Mouse (Mus musculus): ENCODE results near the gene Tmem63b. TPM values are rescaled to one million over a fixed set of nuclear protein-coding genes. Genes with fewer than 3 reads are reported as not detected.
A peak's percentile ranks its signal among the peaks of the same experiment; 100 is the strongest.

The Tmem63b gene
- polyA plus RNA-seq, 1 experiment: 119 TPM

GRCm38 (mm10) chr17:45693812-45694565 lies 7.3 kb upstream of the Tmem63b start:
- Histone ChIP-seq H3K27ac (ENCODE audit: control insufficient read depth, insufficient read depth, low read length) (no peak overlapping the region), H3K4me1 (replicated peaks; ENCODE audit: control insufficient read depth, insufficient read depth, low read length) (peaks cover 11% of the 10 kb centered on the region; the same call in 1 of the 2 replicates)
- DNase-seq: no peak

GRCm38 (mm10) chr17:45692159-45692558 lies 5.5 kb upstream of the Tmem63b start:
- no peaks in the 10 kb centered on the region for H3K36me3 ChIP-seq (ENCODE audit: control insufficient read depth, insufficient read depth, low read length)
- 92% methylated on average over 5 of the region's 5 CpGs for WGBS
- peaks cover 15% of the 10 kb centered on the region for H3K4me1 ChIP-seq (replicated peaks; ENCODE audit: control insufficient read depth, insufficient read depth, low read length)
- H3K4me3 ChIP-seq (ENCODE audit: control insufficient read depth, insufficient read depth, low read length): no peak overlapping the region
- no peak overlapping the region for H3K27ac ChIP-seq (ENCODE audit: control insufficient read depth, insufficient read depth, low read length)
- no peak for DNase-seq
- H3K27me3 ChIP-seq (ENCODE audit: control insufficient read depth, insufficient read depth, low read length): no peaks in the 10 kb centered on the region
- TF ChIP-seq POLR2A (IDR thresholded peaks at IDR 0.05; ENCODE audit: control insufficient read depth, extremely low read depth, insufficient read depth, low read length, poor library complexity) (no peak), CTCF (IDR thresholded peaks at IDR 0.05; ENCODE audit: borderline replicate concordance, control insufficient read depth, extremely low read depth, insufficient read depth, low read length, poor library complexity) (no peak)

More at GRCm38 (mm10) chr17:45693812-45694565, 7.3 kb upstream of the Tmem63b start:
- Histone ChIP-seq H3K36me3 (ENCODE audit: control insufficient read depth, insufficient read depth, low read length) (peaks cover 4% of the 10 kb centered on the region; the same call in 1 of the 2 replicates), H3K4me3 (ENCODE audit: control insufficient read depth, insufficient read depth, low read length) (no peak overlapping the region), H3K27me3 (ENCODE audit: control insufficient read depth, insufficient read depth, low read length) (no peaks in the 10 kb centered on the region)
- WGBS: 93% methylated on average over 18 of the region's 18 CpGs
- TF ChIP-seq POLR2A (IDR thresholded peaks at IDR 0.05; ENCODE audit: control insufficient read depth, extremely low read depth, insufficient read depth, low read length, poor library complexity) (no peak), CTCF (IDR thresholded peaks at IDR 0.05; ENCODE audit: borderline replicate concordance, control insufficient read depth, extremely low read depth, insufficient read depth, low read length, poor library complexity) (no peak)

GRCm38 (mm10) chr17:45690044-45690443 lies 3.3 kb upstream of the Tmem63b start:
- no peaks in the 10 kb centered on the region for H3K36me3 ChIP-seq (ENCODE audit: control insufficient read depth, insufficient read depth, low read length)
- TF ChIP-seq POLR2A (IDR thresholded peaks at IDR 0.05; ENCODE audit: control insufficient read depth, extremely low read depth, insufficient read depth, low read length, poor library complexity) (no peak), CTCF (IDR thresholded peaks at IDR 0.05; ENCODE audit: borderline replicate concordance, control insufficient read depth, extremely low read depth, insufficient read depth, low read length, poor library complexity) (no peak)
- H3K27ac ChIP-seq (ENCODE audit: control insufficient read depth, insufficient read depth, low read length): no peak overlapping the region
- peaks cover 16% of the 10 kb centered on the region for H3K4me1 ChIP-seq (replicated peaks; ENCODE audit: control insufficient read depth, insufficient read depth, low read length)
- no peak overlapping the region for H3K4me3 ChIP-seq (ENCODE audit: control insufficient read depth, insufficient read depth, low read length)
- H3K27me3 ChIP-seq (ENCODE audit: control insufficient read depth, insufficient read depth, low read length): no peaks in the 10 kb centered on the region
- no peak for DNase-seq
- 92% methylated on average over 4 of the region's 4 CpGs for WGBS

GRCm38 (mm10) chr17:45689120-45689519 lies 2.4 kb upstream of the Tmem63b start:
- no peak for DNase-seq
- Histone ChIP-seq H3K36me3 (ENCODE audit: control insufficient read depth, insufficient read depth, low read length) (no peaks in the 10 kb centered on the region), H3K4me3 (ENCODE audit: control insufficient read depth, insufficient read depth, low read length) (no peak overlapping the region), H3K27me3 (ENCODE audit: control insufficient read depth, insufficient read depth, low read length) (no peaks in the 10 kb centered on the region), H3K4me1 (replicated peaks; ENCODE audit: control insufficient read depth, insufficient read depth, low read length) (peaks cover 21% of the 10 kb centered on the region), H3K27ac (ENCODE audit: control insufficient read depth, insufficient read depth, low read length) (no peak overlapping the region)
- TF ChIP-seq POLR2A (IDR thresholded peaks at IDR 0.05; ENCODE audit: control insufficient read depth, extremely low read depth, insufficient read depth, low read length, poor library complexity) (no peak), CTCF (IDR thresholded peaks at IDR 0.05; ENCODE audit: borderline replicate concordance, control insufficient read depth, extremely low read depth, insufficient read depth, low read length, poor library complexity) (no peak)
- WGBS: 89% methylated on average over 9 of the region's 9 CpGs

- Histone ChIP-seq H3K36me3 (ENCODE audit: control insufficient read depth, insufficient read depth, low read length) (no peaks in the 10 kb centered on the region), H3K4me1 (replicated peaks; ENCODE audit: control insufficient read depth, insufficient read depth, low read length) (peaks cover 16% of the 10 kb centered on the region), H3K4me3 (ENCODE audit: control insufficient read depth, insufficient read depth, low read length) (peak within 1 kb of the TSS; percentile 78), H3K27ac (ENCODE audit: control insufficient read depth, insufficient read depth, low read length) (peak within 1 kb of the TSS; percentile 58; the same call in 1 of the 2 replicates), H3K27me3 (ENCODE audit: control insufficient read depth, insufficient read depth, low read length) (no peaks in the 10 kb centered on the region)
- WGBS: under 1% methylated on average over 41 of the region's 50 CpGs
- DNase-seq: peak; percentile 91
- TF ChIP-seq POLR2A (IDR thresholded peaks at IDR 0.05; ENCODE audit: control insufficient read depth, extremely low read depth, insufficient read depth, low read length, poor library complexity) (peak; percentile 62; the same call in 1 of the 2 replicates), CTCF (IDR thresholded peaks at IDR 0.05; ENCODE audit: borderline replicate concordance, control insufficient read depth, extremely low read depth, insufficient read depth, low read length, poor library complexity) (no peak)
Measured at GRCm38 (mm10) chr17:45686093-45686619, 549 bp downstream of the Tmem63b start, which contains the start of gene Mrpl14. Gene Mrpl14, plus strand, starts transcription at chr17:45686322.

- Histone ChIP-seq H3K4me3 (ENCODE audit: control insufficient read depth, insufficient read depth, low read length) (peak overlapping the region; percentile 78), H3K36me3 (ENCODE audit: control insufficient read depth, insufficient read depth, low read length) (no peaks in the 10 kb centered on the region), H3K4me1 (replicated peaks; ENCODE audit: control insufficient read depth, insufficient read depth, low read length) (peaks cover 16% of the 10 kb centered on the region), H3K27me3 (ENCODE audit: control insufficient read depth, insufficient read depth, low read length) (no peaks in the 10 kb centered on the region), H3K27ac (ENCODE audit: control insufficient read depth, insufficient read depth, low read length) (no peak overlapping the region)
- WGBS: 3% methylated on average over 58 of the region's 58 CpGs
- TF ChIP-seq POLR2A (IDR thresholded peaks at IDR 0.05; ENCODE audit: control insufficient read depth, extremely low read depth, insufficient read depth, low read length, poor library complexity): 0 out of 2 replicates have a peak, but pooled peaks have one; percentile 6
- no peak for TF ChIP-seq CTCF (IDR thresholded peaks at IDR 0.05; ENCODE audit: borderline replicate concordance, control insufficient read depth, extremely low read depth, insufficient read depth, low read length, poor library complexity)
- DNase-seq: peak; percentile 47
Measured at GRCm38 (mm10) chr17:45685171-45686092, 1.3 kb downstream of the Tmem63b start.
